Mouse (Mus musculus) megakaryocyte progenitor cell, adult 5-6 weeks (primary cell): ENCODE results near the gene Ntm. TPM values are rescaled to one million over a fixed set of nuclear protein-coding genes. Genes with fewer than 3 reads are reported as not detected.

Source experiments
- ATAC-seq: replicated peaks from 2 replicates; pipeline ENCODE4 v1.8.0; 2016; ENCODE audit warnings: mild to moderate bottlenecking, moderate TSS enrichment, inconsistent platforms; ENCODE audit not compliant: poor library complexity
- total RNA-seq, 2 experiments: library from RNA; stranded (forward) in 1 of 2; stranded (reverse) in 1 of 2; fragments of 157-497, 149-512 nt in 1 of 2; fragments of 200-1000 nt in 1 of 2; gene quantifications; 2 replicates each; pipeline versions ENCODE4 v1.2.3 to v1.2.4; 2015 to 2017

The Ntm gene
- total RNA-seq (2015) (not detected in 2 replicates), total RNA-seq (2017) (not detected in 2 replicates)

DNA sequence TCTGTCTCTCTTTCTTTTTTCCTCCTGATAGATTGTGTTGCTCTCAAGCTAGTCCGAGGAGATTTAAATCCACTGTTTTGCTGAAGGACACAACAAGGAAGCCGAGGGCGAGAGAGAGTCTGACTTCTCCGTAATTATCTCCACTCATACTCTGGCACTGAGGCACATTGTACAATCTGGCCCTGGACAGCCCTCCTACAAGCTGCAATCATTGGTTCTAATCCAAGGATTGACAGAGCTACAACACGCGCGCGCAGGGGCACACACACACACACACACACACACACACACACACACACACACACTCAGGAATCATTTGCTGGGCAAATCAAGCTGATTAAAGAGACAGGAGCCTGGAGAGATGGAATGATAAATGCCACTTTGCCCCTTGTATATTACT is at the start of gene Ntm:
Gene Ntm, minus strand, starts transcription at position 164 of the 400 bp plus-strand sequence.
- ATAC-seq = no peak

DNA sequence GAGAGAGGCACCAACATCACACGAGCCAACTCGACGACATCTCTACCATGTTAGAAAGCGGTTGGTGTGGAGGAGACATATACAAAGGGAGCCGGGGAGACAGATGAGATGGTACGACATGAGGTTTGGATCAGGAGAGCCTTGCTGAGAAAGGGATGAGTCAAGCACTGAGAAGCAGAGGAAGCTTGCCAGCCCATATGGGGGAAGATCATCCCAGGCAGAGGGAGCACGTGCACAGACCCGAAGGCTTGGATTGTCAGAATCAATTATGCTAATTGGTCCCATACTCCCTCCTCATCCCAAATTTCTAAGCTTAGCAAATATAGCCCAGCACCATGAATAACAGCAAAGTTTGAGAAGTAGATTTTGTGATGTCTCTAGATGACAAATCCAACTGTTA is 42.8 kb upstream of the Ntm start:
- no peak for ATAC-seq

DNA sequence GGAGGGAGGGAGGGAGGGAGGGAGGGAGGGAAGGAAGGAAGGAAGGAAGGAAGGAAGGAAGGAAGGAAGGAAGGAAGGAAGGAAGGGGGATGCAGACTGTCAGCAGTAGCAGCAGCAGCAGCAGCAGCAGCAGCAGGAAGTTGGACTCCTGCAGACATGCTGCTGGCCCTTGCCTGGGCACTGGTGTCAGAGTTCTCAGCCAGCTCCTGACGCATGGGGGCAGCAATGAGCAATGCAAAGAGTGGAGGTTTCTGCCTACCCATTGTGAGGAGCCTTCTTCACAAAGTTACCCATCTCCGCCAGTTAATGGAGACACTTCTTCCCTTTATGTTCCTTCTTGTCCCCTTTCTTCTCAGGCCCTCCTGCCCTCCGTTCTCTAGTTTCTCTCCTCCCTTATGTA is 40.7 kb upstream of the Ntm start:
- no peak for ATAC-seq

DNA sequence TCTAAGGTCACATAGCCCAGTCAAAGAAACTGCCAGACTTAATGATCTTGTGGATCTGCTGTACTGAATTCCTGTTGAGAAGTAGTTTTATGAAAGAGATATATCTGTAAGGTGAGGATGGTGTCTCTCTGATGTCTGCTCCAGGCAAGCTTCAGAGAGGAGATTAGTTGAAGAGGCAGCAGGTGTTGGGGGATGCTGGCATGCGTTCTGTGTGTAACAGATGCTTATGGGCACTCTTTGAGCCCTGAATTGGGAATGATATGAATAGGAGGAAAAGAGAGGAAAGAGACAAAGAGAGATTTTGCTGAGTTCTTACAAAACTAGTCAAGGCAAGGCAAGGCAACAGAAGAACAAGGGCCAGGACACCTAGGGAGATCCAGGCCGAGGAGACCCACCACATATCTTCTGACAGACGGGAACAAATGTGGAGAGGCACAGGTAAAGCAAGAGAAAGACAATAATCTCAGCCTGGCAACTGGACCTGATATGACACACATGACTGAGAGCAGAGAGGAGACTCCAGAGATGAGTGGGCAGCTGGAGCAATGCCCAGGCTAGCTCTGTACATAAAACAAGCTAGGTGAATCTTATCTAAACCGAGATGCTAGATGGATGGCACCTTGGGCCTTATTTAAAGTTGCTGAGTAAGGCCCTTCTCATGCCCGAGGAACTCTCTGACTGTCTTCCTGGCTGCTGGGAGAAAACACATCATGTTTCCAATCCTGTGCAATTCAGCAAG is 18.4 kb upstream of the Ntm start:
- no peak for ATAC-seq

DNA sequence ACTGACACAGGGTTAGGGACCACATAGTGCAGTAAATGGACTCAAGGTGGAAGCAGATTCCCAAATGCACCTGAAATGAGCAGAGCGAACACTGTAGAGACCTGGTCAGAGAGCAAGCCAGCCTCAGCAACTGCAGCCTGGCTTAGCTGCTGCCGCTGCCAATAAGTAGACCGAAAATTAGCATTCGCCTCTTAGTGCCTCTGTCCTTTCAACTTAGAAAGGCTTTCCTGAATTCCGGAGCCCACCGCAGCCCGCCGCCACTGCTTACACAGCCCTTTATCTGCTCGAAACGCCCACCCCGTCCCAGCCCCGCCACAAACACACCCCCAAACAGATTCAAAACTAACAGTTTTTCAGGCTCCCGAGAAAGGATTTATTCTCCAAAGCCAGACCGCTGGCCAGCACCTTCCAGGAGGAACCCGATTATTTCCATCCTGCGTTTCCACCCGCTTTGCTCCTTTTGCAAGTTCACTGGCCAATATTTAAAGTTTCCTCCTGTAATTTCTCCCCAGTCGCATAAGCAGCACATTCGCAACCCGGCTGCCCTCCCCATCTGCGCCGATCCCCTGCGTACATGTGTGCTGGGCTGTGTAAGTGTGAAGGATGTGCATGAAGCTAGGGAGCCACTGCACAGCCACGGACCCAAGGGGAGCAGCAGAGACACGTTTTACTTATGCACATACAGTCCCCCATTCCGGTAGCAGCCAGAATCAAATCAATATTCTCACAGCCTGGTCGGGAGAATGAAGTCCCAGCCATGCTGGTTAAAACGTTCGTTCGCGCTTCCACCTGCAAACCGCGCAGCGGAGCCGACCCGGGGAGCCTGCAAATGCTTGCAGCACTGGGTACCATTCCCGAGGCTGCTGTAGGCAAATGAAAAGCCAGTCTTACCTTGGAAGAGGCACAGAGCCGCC is 730 bp downstream of the Ntm start:
- no peak for ATAC-seq

DNA sequence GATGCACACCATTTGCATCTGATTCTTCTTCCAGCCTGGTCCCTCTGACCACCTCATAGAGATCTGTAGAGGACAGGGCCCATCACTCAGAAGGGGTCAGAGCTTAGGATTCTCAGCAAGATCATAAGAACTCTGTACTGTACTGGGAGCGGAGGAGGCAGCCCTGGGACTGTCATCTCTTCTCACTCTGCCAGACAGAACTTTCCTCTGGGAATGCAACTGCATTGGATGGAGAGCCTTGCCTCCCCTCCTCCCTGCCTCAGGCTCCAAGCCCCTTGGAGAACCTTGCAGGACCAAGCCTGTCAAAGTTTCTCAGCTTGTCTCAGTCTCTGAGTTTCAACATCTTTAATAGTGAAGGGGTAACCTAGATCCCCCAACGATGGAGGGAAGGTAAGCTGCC is 1.4 kb downstream of the Ntm start:
- ATAC-seq = no peak

DNA sequence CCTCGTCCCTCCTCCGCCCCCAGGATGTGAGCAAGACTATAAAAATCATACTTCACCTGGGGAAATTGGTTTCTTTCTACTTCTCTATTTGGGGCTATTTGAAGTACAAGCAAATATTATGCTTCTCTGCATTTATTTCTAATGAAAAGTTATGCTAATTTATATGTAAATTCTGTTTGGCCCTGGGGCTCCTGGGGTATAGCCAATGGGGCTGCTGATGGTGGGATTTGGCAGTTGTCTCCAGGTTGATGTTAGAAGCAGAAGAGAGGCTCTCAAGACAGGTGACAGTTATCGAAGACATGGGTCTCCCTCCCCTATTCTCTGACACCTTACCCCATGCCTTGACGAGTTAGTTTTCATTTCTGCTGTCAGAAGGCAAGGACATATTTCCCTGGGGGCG is 2.2 kb downstream of the Ntm start:
- no peak for ATAC-seq

DNA sequence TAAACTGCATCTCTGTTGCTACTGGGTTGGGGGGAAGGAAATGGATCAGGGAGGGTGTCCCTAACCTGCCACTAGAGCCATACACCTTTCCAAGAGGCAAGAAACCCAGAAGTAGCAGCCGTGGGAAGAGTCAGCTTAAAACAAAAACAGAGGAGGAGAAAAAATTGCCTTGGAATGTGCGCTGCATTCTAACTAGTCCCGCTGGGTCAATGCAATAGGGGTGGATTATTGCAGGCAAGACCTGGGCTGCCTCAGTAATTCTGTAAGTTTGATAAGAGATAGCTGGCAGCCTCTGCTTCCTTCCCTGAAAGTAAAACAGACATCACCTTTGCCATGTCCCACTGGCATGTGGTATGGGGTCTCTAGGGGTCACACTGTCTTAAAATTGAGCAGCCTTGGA is 2.7 kb downstream of the Ntm start:
- ATAC-seq = no peak

DNA sequence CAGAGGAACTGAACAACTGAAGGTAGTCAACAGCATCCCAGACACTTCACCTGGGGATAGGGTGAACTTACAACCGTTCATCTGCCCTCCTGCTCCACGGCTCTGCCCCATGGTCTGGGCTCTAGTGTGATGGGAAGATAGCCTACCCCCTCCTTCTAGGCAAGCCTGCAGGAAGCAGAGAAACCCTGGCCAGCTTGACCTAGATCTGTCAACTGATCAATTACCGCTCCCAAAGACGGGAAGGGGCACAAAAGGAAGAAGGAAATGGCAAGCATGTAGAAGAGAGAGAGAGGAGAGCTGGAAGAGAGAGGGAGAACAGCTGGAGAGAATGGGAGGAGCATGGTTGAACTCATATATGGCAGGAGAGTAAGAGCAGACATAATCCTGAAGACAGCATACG is 6.0 kb downstream of the Ntm start:
- ATAC-seq = no peak

DNA sequence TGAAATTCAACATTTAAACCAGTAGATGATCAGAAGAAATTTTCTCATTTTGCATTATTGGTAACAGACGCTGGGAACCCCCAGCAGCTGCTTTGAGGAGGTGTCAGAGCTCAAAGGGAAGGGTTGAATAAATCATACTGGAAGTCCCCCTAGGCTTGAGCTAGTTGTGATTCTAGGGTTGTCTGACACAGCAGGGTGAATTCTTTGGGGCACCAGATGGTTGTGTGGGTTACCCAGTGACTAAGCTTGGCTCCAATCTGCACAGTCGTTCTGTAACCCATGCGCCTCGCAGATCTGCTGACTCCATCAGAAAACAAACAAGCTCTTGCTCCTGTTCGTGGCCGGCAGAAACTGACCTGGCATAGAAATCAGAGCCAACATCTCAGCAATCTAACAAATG is 8.9 kb downstream of the Ntm start:
- ATAC-seq = no peak

DNA sequence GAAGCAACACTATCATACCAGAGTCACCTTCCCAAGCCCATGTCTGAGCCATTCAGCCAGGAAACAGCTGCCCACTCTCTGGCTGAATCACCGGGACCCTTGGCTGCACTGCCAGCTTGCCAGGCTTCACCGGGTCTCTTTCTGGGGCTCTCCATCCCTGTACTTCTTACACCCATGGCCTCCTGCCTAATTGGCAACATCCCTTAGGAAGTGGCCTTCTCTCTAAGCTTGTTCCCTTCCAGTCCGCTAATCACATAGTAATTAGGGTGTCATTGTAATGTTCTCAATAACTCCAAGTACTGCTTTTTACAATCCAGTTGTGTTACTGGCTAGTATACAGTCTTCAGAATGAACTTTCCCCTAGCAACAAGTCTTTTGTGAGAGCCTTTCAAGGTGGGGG is 13.9 kb downstream of the Ntm start:
- ATAC-seq = no peak

DNA sequence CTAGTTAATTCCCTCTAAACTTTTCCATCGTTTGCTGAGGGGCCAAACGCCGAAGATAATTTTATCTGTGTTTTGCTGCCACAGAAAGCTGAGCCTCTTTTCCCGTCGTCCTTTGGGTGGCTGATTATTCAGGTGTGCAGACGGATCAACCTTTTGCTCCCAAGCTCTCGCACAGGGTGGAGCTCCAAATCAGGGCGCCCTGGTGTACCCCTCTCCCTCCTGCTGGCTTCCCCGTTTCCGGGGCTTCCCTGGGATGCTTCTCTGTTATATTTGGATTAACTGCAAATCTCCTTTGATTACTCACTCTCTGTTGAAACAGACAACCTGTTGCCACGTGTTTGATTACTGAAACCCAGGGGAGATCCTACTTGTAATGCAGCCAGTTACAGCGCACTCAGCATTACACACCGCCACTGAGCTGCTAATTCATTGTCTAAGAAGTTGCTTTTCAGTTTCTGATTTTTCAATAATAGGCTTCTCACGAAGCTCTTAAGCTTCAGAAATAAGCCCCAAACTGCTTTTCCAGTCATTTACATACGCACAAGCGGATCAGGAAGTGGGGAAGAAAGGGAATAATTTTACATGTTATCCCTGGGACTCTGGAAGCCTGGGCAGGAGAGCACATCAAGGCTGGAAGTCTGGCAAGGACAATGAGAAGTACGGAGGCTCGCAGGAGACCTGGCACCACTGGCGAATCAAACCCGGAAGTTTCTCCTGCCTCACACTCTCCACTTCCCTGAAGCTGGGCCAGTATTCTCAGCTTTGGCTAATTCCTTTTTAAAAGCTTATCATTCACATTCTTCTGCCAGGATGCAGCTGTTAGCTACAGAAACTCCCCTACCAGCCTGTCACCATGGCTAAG is 19.5 kb downstream of the Ntm start:
- no peak for ATAC-seq

DNA sequence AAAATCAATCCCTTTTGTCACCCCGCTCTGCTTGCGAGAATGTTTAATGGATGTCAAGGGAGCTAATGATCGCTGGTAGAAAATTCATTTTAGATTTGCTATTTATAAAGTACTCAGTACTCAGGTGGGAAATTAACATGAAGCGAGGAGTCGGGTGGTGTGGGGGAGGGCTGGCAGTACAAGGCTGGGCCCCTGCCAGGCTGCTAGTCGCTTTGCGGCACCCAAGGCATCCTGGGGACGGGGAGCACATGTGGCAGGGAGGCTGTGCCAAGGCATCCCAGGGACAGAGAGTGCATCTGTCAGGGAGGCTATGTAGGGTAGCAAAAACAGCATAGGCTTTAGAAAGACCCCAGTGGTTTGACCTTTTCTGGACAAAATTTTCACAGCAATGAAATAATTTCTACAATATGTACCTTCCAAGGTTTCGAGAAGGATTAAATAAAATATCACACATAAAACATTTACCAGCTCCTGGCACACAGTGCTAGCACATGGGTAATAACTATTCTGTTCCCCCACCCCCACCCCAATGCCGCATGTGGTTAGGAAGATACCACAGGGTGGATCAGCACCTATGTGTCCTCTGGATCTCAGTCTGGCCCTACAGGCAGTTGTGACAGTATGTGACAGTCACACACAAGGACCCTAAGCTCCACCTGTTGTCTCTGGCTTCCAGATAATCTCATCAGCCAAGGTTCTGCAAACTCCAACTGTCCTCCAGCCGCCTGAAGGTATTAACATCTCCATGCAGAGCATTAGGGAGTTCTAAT is 20.6 kb downstream of the Ntm start:
- no peak for ATAC-seq

DNA sequence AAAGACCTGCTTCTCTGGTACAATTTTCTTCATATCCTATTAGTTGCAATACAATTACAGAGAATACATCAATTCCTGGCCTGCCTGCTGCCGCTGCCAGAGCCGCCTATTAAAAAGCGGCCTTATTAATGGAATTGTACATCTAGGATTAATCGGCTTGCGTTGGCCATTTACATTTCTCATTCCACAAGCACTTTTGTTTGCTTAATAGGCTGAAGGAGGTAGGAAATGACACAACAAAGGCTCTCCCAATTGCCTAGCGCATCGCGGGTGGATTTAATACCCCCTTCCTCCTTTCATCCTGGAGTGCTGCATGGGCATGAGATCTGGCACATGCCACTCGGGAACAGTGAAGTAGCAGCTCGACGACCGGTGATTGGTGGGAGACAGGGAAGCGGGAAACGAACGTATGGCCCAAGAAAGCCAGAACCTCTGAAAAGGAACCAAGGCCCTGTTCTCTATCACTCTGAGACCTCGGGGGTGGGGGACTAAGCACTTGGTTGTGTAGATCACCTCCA is 23.4 kb downstream of the Ntm start:
- no peak for ATAC-seq

DNA sequence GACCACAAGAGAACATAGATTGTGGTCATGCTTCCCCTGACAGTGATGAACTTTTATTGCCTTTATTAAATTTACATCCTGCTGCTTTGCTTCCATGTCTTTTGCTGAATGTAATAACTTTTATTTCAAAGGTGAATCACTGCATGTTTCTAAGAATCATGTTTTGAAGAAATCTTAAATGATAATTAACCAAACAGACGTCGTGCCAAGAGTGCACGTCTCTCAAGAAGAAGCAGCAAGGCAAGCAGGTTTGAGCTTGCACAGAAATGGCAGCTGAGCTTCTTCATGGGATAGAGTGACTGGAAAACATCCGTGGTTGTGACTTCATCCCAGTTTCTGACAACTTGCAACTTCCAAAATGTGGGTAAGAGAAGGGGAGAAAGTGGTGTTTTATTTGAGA is 34.1 kb downstream of the Ntm start:
- no peak for ATAC-seq

DNA sequence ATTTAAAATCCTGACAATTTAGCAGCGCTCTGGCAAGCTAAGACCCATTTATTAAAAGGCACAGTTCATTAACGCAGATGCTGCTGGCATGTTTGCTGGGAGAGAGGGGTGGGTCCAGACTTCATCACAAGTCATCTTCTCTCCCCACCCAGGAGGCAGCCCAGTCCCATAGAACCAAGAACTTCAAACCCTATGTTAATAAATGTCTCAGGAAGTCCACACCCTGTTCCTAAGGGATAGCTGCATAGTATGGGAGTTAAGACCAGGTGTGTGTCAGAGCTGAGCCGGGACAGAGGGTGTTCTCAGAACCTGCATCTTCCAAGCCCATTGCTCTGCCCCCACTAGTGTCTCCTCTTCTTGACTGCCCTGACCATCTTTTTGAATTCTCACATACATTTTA is 37.6 kb downstream of the Ntm start:
- ATAC-seq = no peak

DNA sequence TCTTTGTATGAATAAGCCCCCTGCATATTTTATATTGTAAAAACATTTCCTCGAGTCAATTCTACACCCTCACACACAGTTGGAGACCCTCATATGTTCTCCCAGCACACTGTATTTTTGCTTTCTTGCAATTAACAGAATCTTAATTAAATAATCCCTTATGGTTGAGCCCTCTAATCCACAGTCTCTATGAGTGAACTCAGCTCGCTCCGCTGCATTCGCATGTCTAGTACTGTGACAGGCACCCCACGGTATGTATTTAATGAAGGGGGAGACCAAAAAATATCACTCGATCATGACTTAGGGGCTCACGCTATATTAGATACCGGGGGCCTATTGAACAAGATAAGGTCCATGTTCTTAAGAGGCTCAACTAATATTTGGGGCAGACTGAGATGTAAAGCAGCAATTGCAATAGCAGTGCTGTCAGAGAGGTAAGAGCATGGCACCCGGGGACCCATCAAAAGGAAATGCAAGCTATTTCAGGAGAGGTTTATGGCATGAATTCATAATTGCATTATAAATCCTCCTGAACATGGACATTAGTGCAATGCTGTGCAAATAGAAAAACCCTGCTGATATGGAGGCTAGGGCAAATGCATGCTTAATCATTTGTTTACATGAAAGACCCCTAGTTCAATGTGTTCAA is 64.4 kb downstream of the Ntm start:
- ATAC-seq = no peak

DNA sequence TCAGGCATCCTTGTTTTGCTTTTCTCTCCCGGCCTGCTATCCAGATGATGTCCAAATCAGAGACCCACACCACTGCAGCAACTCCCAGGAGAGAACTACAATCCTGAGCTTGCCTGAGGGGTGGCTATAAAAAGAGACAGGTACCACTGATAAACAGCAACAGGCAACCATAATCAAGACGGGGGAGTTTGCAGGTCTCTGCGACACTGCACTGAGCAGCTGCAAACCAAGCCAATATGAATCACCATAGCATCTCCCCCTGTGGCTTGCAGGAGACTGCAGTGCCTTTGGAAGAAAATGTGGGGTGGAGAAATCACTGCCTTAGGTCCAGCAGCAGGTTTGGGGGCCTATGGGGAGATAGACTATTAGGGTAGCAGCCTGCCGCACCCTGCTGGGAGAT is 65.5 kb downstream of the Ntm start:
- ATAC-seq = no peak

DNA sequence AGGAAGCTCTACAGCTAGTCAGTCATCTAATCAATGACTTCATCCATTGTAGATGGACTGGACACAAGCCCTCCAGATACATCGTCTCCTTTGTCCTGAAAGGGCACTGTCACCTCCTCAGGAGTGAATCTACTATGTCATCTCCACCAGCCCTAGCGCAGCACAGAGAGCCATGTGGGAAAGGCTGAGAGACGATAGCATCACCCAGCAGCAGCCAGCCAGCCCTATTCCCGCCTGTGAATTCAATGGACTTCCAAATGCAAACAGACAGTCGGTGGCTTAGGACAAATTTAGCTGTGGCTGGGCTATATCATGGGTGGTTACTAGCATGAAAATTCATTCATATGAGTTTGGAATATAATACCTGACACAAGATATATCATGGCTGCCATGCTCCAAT is 70.1 kb downstream of the Ntm start:
- no peak for ATAC-seq

DNA sequence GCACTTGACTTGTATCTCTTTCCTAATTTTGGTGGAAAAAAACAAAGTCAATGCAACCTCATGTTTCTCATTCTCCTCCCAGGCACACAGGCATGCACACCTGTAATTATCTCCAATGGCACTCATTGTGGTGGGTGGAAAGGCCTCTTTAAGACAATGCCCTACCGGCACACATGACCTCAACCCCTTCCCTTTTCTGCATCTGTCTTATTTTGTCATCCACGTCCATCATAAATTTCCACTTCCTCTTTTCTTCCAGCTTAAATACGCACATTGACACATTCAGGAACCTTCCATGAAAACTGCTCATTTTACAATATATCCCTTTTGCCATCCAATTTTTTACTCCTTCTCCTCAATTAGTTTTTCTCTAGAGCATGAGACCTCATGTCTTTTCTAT is 74.2 kb downstream of the Ntm start:
- peak; percentile 93 for ATAC-seq
